Mouse (Mus musculus) liver, embryonic 11.5 days (tissue): ENCODE data around the gene Coro2b. TPM values are rescaled to one million over a fixed set of nuclear protein-coding genes. Genes with fewer than 3 reads are reported as not detected.
A peak's percentile ranks its signal among the peaks of the same experiment; 100 is the strongest.

Source experiments
- ATAC-seq: fragments of 200-750 bp; cut with Nextera tagmentation; replicated peaks from 2 replicates; pipeline ENCODE4 v1.8.0; 2017; ENCODE audit warnings: moderate number of reproducible peaks, mild to moderate bottlenecking, moderate TSS enrichment, moderate library complexity; ENCODE audit not compliant: low FRiP score
- DNase-seq: peaks from one replicate; pipeline ENCODE4 v3.0.0-alpha.2; 2017; ENCODE audit warnings: low spot score
- H3K27ac ChIP-seq: fragments of 300-500 bp; sonication (generic); 2 replicates; pipeline ENCODE4 v1.5.1; 2014; ENCODE audit warnings: mild to moderate bottlenecking, low read depth, low read length, control low read depth
- H3K27me3 ChIP-seq: fragments of 300-500 bp; sonication (generic); replicated peaks from 2 replicates; pipeline ENCODE4 v1.6.1; 2014; ENCODE audit warnings: low read length, mixed read lengths; ENCODE audit not compliant: control insufficient read depth, insufficient read depth
- H3K36me3 ChIP-seq: fragments of 300-500 bp; sonication (generic); 2 replicates; pipeline ENCODE4 v1.6.1; 2014; ENCODE audit warnings: mild to moderate bottlenecking, low read length, moderate library complexity, mixed read lengths; ENCODE audit not compliant: control insufficient read depth, insufficient read depth
- H3K4me1 ChIP-seq: fragments of 300-500 bp; sonication (generic); replicated peaks from 2 replicates; pipeline ENCODE4 v1.6.1; 2014; ENCODE audit warnings: low read length, mixed read lengths; ENCODE audit not compliant: control insufficient read depth, insufficient read depth
- H3K4me2 ChIP-seq: fragments of 300-500 bp; sonication (generic); 2 replicates; pipeline ENCODE4 v1.6.1; 2014; ENCODE audit warnings: mild to moderate bottlenecking, control low read depth, moderate library complexity
- H3K4me3 ChIP-seq: fragments of 300-500 bp; sonication (generic); 2 replicates; pipeline ENCODE4 v1.5.1; 2014; ENCODE audit warnings: low read depth, low read length, control low read depth
- H3K9ac ChIP-seq: fragments of 300-500 bp; sonication (generic); 2 replicates; pipeline ENCODE4 v1.6.1; 2014; ENCODE audit warnings: low read depth, low read length, control low read depth
- H3K9me3 ChIP-seq: fragments of 300-500 bp; sonication (generic); 2 replicates; pipeline ENCODE4 v1.6.1; 2016; ENCODE audit warnings: low read length, inconsistent platforms, mixed read lengths; ENCODE audit not compliant: control insufficient read depth
- WGBS: fragments of 180-500 bp; shearing (Covaris S2); extraction: QIAGEN DNeasy Blood & Tissue Kit; methylation state at CpG from one replicate; pipeline ENCODE4 v1.1.7; 2014; 5-methylcytosine and 5-hydroxymethylcytosine counted together
- polyA plus RNA-seq: library from polyadenylated mRNA; unstranded; fragments of >200 nt; fragmentation: Nextera tagmentation; extraction: Ambion mirVana; gene quantifications from 2 replicates; pipeline ENCODE4 v1.2.1, GENCODE M21; 2014

Gene Coro2b
- 4.5 and 4.8 TPM in 2 replicates for polyA plus RNA-seq

DNA sequence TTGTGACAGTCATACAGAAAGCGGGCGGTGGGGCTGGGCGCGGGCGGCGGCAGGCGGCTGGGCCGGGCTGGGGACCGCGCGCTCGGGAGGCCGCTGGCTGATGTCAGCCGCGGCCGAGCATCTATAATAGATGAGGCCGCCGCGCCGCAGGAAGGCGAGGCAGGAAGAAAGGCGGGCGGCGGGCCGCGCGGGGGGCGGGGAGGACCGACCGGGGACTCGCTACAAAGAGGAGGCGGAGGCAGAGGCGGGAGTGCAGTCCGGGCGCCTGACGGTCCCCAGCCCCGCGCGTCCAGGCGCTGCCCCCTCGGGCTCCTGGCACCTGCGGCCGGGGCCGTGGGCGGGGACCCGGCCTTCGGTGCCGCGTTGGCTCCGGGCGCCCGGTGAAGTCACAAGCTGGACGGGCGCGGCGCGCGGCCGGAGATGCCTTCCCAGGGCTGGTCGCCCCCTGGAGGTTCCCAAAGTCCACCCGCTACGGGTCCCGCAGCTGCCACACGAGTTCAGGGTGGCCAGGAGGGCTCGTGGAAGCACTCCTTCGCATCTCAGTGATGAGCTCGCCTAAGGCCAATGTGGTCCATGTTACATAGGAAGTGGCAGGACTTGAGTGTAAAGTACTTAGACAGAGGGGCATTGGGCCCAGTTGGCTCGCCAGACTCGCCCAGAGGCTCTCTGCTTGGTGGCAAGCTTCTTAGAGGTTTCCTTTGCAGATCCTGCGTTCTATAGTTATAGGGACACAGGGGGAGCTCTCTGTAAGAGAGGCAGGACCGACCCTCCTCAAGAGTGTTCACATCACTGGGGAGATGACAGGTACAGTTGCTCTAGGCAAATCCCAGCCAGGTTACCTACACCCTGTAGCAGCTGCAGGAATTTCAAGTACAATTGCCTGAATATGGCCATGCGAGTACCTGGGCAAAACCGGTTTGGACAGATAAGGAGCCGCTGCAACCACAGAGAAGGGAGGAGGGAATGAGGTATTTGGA is at the start of gene Coro2b:
Gene Coro2b, minus strand, starts transcription at position 390 of the 977 bp plus-strand sequence.
- Histone ChIP-seq H3K36me3 (no peaks in the 10 kb centered on the region), H3K27me3 (peaks cover 39% of the 10 kb centered on the region), H3K4me1 (peaks cover 3% of the 10 kb centered on the region), H3K4me3 (peak within 1 kb of the TSS; percentile 53), H3K9ac (peak within 1 kb of the TSS; percentile 41), H3K9me3 (no peaks in the 10 kb centered on the region), H3K4me2 (peak within 1 kb of the TSS; percentile 71), H3K27ac (no peak within 1 kb of the TSS)
- DNase-seq (peak; percentile 59), ATAC-seq (no peak)
- WGBS: 1% methylated on average over 72 of the region's 74 CpGs

DNA sequence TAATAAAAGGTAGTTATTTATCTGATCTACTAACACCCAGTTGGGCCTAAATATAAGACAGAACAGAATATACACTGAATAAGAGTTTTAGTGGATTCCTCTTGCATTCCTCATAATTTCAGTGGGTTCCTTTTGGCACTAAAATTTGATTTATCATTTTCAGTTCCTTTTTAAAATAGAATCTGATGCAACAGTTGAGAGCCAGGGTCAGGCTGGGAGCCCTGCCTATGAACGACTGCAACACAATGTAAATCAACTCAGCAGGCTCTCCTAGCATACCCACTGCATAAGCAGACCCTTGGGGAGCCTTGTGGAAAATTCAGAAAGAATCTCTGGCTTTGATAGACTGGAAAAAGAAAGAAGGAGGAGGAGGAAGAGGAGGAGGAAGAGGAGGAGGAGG is 40.7 kb upstream of the Coro2b start:
- H3K4me3 ChIP-seq: no peak overlapping the region
- no peak for DNase-seq

DNA sequence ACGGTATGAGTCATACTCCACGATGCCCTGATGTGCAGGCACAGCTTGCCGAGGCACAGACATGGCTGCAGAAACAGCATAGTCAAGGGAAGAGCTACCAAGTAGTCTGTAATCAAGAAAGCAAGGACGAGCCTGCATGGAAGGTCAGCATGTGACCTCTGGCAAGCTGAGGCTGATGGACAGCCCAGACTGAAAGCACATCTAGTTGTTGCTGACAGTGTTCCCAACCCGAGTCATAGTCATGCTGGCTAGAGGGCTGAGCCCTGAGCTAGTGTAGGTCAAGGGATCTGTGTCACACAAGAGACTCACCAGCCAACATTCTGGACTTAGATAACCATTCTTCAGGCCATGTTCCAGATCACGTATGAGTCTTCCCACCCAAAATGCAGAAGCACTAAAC is 32.3 kb upstream of the Coro2b start:
- H3K9ac ChIP-seq: no peak overlapping the region
- no peak overlapping the region for H3K4me3 ChIP-seq
- ATAC-seq (no peak), DNase-seq (peak; percentile 1)
- no peak overlapping the region for H3K4me2 ChIP-seq
- H3K36me3 ChIP-seq: no peaks in the 10 kb centered on the region
- no peaks in the 10 kb centered on the region for H3K9me3 ChIP-seq
- 82% methylated on average over 6 of the region's 6 CpGs for WGBS
- no peaks in the 10 kb centered on the region for H3K4me1 ChIP-seq
- no peaks in the 10 kb centered on the region for H3K27me3 ChIP-seq
- H3K27ac ChIP-seq: no peak overlapping the region

More for the DNA sequence above, 40.7 kb upstream of the Coro2b start:
- Histone ChIP-seq H3K4me1 (no peaks in the 10 kb centered on the region), H3K27ac (no peak overlapping the region), H3K36me3 (no peaks in the 10 kb centered on the region), H3K4me2 (no peak overlapping the region), H3K9me3 (no peaks in the 10 kb centered on the region), H3K27me3 (no peaks in the 10 kb centered on the region), H3K9ac (no peak overlapping the region)
- 61% methylated on average over 1 of the region's 1 CpGs for WGBS
- ATAC-seq: no peak

DNA sequence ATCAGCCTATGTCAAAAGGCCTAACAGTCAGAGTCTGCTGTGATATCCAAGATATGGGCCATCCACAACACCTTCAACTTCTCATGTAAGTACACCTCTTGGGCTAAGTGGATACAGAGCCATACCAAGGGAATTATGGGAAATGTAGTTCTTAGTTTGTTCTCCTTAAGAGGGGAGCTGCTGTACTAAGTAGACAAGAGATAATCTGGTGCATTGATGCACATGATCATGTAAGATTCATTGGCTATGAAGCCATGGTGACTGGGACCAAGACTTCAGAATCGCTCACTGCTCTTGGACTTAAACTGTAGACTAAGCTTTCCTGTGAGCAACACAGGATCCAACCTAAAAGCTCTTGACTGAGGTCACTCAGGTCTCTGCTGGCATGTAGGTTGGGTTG is 31.0 kb upstream of the Coro2b start:
- Histone ChIP-seq H3K9me3 (no peaks in the 10 kb centered on the region), H3K27ac (no peak overlapping the region), H3K4me1 (no peaks in the 10 kb centered on the region), H3K27me3 (no peaks in the 10 kb centered on the region), H3K4me2 (no peak overlapping the region), H3K36me3 (no peaks in the 10 kb centered on the region), H3K9ac (no peak overlapping the region), H3K4me3 (no peak overlapping the region)
- ATAC-seq (no peak), DNase-seq (peak; percentile 17)
- WGBS: 90% methylated on average over 1 of the region's 1 CpGs

DNA sequence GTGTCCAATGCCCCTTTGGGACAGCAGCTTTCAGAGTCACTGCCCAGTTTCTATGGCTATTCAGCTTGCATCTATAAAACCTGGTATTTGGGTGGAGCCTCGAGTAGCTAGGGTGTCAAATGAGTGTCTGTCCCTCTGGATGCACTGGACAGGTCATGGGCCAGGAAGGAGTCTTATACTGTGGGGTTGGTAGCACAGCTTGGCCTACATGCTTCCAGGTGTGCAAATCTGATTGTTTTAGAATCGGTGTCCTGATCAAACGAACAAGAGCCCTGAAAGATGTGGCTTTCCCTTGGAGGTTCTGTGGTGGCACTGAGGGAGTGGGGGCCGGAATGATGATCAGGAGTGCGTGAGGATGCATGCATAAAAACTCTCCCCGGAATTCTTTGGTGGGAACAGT is 25.4 kb upstream of the Coro2b start:
- H3K4me3 ChIP-seq: no peak overlapping the region
- H3K9me3 ChIP-seq: no peaks in the 10 kb centered on the region
- no peak overlapping the region for H3K9ac ChIP-seq
- no peaks in the 10 kb centered on the region for H3K27me3 ChIP-seq
- ATAC-seq: no peak
- H3K4me2 ChIP-seq: no peak overlapping the region
- WGBS: 87% methylated on average over 6 of the region's 6 CpGs
- H3K4me1 ChIP-seq: no peaks in the 10 kb centered on the region
- no peak overlapping the region for H3K27ac ChIP-seq
- no peaks in the 10 kb centered on the region for H3K36me3 ChIP-seq
- peak; percentile 22 for DNase-seq

DNA sequence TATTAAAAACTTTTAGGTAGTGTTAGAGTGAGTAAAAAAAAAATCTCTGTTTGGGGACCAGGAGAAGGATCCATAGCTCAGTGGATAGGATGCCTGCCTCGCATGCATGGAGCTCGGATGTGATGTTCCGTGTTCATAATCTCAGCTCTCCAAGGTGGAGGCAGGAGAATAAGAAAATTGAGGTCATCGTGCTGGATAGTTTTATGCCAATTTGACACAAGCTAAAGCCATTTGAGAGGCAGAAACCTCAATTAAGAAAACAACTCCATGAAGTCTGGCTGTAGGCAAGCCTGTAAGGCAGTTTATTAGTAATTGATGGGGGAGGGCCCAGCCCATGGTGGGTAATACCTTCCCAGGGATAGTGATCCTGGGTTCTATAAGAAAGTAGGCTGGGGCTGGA is 23.6 kb upstream of the Coro2b start:
- DNase-seq: peak; percentile 16
- Histone ChIP-seq H3K4me1 (no peaks in the 10 kb centered on the region), H3K4me3 (no peak overlapping the region), H3K9ac (no peak overlapping the region), H3K9me3 (no peaks in the 10 kb centered on the region), H3K4me2 (no peak overlapping the region), H3K27ac (no peak overlapping the region), H3K36me3 (no peaks in the 10 kb centered on the region), H3K27me3 (no peaks in the 10 kb centered on the region)
- no peak for ATAC-seq
- 84% methylated on average over 4 of the region's 4 CpGs for WGBS

DNA sequence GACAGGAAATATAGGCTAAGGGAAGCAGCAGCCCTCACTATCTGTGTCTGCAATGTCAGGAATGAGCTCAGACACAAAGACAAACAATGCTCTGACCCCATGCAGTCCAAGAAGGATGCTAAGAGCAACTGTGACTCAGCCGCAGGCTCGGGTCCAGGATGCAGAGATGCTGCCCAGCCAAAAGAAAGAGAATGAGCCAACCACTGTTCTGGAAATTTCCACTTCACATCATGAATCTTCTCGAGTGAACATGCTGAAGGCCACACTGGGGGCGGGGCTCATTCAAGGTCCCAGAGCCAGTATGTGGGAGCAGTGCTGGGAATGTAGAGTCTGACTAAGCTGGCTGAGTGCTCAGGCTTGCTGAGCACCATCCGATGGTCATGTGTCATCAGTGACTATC is 23.2 kb upstream of the Coro2b start:
- Histone ChIP-seq H3K4me1 (no peaks in the 10 kb centered on the region), H3K4me3 (no peak overlapping the region), H3K9ac (no peak overlapping the region), H3K36me3 (no peaks in the 10 kb centered on the region), H3K27ac (no peak overlapping the region), H3K4me2 (no peak overlapping the region), H3K9me3 (no peaks in the 10 kb centered on the region), H3K27me3 (no peaks in the 10 kb centered on the region)
- ATAC-seq (no peak), DNase-seq (no peak)
- 50% methylated on average over 5 of the region's 5 CpGs for WGBS

DNA sequence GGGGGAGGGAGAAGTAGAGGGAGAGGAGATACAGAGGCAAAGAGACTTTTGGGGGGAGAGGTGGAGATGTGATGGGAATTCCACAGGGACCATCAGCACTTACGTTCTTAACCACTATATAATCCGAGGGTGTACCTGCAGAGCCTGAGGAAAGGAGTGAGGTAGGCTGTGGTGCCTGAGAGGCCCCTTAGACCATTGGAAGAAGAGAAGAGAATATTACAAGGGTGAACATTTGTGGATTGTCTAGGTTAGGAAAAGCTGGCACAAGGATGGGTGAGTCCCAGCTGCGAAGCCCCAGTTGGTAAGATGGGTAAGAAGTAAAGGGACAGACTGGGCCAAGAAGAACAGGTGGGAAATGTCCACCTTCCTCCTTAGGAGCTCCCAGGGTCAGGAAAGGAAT is 22.6 kb upstream of the Coro2b start:
- Histone ChIP-seq H3K36me3 (no peaks in the 10 kb centered on the region), H3K4me3 (no peak overlapping the region), H3K9ac (no peak overlapping the region), H3K27me3 (no peaks in the 10 kb centered on the region), H3K9me3 (no peaks in the 10 kb centered on the region), H3K27ac (no peak overlapping the region), H3K4me1 (no peaks in the 10 kb centered on the region), H3K4me2 (no peak overlapping the region)
- 75% methylated on average over 3 of the region's 3 CpGs for WGBS
- ATAC-seq (no peak), DNase-seq (no peak)

DNA sequence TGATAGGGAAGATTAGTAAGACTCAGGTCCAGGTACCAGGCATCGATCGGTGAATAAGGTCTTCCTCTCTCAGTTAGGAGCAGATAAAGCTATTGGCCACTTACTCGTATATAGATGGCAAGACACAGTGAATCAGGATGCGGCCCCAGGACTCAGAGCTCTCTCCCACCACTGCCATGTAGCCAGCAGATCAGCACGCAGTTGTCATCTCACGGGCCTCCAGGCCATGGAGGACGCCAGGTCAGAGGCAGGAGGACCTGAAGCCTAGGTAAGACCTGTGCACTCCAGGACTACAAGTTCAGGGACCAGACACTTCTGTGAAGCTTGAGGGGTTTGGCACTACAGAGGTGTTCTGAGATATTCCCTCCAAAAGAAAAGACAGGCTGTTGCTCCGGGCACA is 21.2 kb upstream of the Coro2b start:
- ATAC-seq (no peak), DNase-seq (no peak)
- H3K4me3 ChIP-seq: no peak overlapping the region
- 83% methylated on average over 8 of the region's 8 CpGs for WGBS
- no peaks in the 10 kb centered on the region for H3K36me3 ChIP-seq
- no peaks in the 10 kb centered on the region for H3K27me3 ChIP-seq
- H3K4me2 ChIP-seq: no peak overlapping the region
- H3K4me1 ChIP-seq: no peaks in the 10 kb centered on the region
- no peaks in the 10 kb centered on the region for H3K9me3 ChIP-seq
- no peak overlapping the region for H3K27ac ChIP-seq
- H3K9ac ChIP-seq: no peak overlapping the region
